Mouse (Mus musculus) lung, postnatal 36 days (tissue): ENCODE data around the gene Hcrt.

Experiments used
- DNase-seq: peaks from one replicate; pipeline ENCODE4 v3.0.0; 2022; ENCODE audit warnings: mixed read lengths

Gene Hcrt

GRCm38 (mm10) chr11:100762831-100763230, at the start of gene Hcrt:
TSS of gene Hcrt (minus strand) at chr11:100762931.
- DNase-seq, result no peak

- no peak for DNase-seq
Observed at GRCm38 (mm10) chr11:100811132-100811531, 48.4 kb upstream of the Hcrt start.

DNA sequence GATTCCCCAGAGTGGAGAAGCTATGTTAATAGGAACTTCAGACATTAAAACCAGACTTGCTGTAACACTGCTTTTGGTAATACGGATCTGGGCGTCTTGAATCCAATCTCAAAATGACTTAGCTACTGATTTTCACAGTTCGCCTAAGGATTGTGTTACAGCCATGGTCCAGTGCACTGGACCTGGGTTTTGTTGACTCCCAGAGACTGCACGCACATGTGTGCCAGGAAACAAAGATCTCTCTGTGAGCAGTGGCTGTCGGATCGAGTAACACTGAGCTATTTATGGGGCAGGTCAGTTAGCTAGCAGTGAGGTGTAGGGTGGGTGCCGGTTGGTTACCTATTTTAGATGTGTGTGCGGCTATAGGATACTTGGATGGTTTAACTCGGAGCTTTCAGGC, 47.8 kb upstream of the Hcrt start:
- no peak for DNase-seq

- no peak for DNase-seq
Observed at GRCm38 (mm10) chr11:100806380-100807305, 43.9 kb upstream of the Hcrt start.

DNA sequence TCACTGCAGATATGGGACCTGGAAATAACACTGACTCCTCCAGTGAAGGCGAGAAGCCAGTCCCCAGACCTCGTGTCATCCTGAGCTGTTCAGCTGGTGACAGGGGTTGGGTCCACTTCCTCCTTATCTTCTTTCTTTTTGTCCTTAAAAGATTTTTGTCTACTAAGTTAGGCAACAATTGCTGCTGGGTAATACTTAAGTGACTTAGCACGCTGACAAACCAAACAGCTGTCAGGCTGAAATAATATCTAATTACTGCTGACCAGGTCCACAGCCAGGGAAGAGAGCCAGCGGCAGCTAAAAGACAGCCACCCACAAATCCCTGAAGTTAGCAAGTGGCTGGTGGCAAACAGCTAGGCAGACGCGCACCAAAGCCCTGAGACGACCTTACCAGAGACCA, 42.8 kb upstream of the Hcrt start:
- peak; percentile 27 for DNase-seq

DNA sequence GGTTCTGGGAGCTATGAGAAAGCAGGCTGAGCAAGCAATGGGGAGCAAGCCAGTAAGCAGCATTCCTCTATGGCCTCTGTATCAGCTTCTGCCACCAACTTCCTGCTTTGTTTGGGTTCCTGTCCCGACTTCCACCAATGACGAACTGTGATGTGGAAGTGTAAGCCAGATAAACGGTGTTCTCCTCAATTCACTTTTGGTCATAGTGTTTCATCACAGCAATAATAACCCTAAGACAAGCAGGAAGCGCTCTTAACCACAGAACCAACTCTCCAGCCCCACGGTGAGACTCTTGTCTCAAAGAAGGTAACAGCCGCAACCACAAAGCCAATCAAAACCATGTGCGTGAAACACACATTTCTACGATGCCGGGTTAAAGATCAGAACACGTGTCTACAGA, 41.7 kb upstream of the Hcrt start:
- no peak for DNase-seq

DNA sequence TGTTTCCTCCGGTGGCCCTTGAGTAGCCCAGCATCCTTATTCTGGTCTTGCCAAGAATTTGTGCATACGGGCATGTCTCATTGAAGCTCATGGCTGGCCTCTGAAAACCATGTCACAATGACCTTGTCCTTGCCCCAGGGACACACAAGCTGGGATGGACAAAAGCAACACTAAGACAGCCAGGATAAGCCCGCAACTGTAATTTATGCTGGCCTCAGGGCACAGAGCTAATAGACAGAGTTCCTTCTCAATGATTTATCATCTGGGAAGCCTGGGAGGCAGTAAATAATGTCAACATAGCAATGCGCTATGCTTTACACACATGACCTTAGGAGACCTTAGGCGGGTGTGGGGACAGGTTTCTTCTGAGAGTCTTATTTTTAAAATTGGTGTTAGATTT, 36.7 kb upstream of the Hcrt start:
- DNase-seq, result no peak

- no peak for DNase-seq
Observed at GRCm38 (mm10) chr11:100796585-100796984, 33.9 kb upstream of the Hcrt start.

DNA sequence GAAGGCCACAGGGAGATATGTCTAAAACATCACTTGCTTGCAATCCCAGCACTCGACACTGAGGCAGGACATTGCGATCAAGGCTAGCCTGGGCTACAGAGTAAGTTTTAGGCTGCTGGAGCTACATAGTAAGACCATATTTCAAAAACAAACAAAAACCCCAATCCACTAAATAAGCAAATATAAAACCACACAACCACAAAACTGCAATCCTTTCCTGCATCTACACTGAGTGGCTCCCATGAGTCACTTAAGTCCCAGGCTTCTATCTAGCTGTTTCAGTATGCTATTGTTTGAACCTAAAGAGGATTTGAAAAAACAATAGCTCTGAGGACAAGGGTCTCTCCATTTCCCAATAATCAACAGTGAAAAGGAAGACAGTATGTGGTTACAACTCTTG, 32.7 kb upstream of the Hcrt start:
- DNase-seq, result no peak

- peak; percentile 67 for DNase-seq
Observed at GRCm38 (mm10) chr11:100791457-100792049, 28.8 kb upstream of the Hcrt start.

- peak; percentile 29 for DNase-seq
Observed at GRCm38 (mm10) chr11:100790644-100791043, 27.9 kb upstream of the Hcrt start.

- no peak for DNase-seq
Observed at GRCm38 (mm10) chr11:100789702-100790101, 27.0 kb upstream of the Hcrt start.

GRCm38 (mm10) chr11:100785774-100786173, 23.0 kb upstream of the Hcrt start:
- DNase-seq, result no peak

- DNase-seq, result no peak
Observed at GRCm38 (mm10) chr11:100784286-100784685, 21.6 kb upstream of the Hcrt start.

GRCm38 (mm10) chr11:100782568-100782967, 19.8 kb upstream of the Hcrt start:
- no peak for DNase-seq

DNA sequence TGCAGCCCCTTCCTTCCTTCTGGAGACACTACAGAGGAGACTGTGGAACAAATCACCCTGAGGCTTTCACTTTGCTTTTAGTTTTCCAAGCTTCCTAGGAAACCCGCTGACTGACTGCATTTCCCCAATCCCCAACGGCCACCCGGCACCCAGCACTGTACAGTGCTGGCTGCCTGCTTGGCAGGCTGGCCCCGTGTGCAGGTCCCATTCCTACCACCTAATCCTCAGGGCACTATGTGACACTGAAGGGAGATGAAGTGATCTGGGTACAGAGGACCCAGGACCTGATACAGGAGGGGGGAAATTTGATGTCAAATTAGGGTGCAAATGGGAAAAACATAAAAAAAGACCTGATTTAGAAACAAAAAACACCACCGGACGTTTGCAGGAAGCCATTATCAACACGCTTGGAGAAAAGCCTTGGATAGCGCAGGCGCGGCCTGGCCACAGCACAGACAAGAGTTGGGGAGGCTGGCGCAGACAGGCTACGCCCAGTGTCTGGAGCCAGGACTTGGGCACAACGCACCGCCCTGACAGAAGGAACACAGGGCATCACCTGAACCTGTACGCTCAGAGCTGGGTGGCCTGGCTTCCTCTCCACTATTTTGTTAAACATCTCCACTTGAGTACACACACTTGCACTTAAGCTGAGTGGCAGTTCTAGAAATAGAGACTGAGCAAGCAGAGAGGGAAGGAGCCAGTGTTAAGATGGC, 19.2 kb upstream of the Hcrt start:
- DNase-seq, result peak; percentile 64

DNA sequence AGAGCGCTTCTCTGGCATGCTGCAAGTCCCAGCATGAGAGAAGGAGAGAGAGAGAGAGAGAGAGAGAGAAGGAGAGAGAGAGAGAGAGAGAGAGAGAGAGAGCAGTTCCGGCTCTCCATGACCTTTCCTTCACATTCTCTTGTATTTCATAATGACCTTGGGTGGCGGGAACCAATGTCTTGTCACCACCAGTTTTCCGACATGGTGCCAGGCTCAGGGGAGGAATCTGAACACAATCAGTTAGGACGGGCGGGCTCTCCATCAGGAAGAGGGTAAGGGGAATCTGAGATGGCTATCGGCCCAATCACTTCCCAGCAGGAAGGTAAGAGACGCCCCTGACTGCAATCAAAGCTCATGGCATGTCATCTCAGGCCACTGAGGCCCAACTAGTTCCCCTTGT, 17.5 kb upstream of the Hcrt start:
- DNase-seq, result no peak

DNA sequence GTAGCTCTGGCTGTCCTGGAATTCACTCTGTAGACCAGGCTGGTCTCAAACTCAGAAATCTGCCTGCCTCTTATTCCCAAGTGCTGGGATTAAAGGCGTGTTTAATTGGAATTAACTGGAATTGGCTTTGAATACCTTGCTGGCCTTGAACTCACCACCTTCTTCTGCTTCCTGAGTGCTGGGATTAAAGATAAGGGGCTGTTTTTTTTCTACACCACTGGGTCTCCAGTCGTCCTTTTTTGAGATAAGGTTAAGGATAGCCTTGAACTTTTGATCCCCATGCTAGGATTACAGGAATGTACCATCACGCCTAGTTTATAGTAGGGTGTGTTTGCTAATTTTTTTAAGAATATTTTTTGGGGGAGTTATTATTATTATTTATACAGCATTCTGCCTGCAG, 15.3 kb upstream of the Hcrt start:
- DNase-seq, result no peak

DNA sequence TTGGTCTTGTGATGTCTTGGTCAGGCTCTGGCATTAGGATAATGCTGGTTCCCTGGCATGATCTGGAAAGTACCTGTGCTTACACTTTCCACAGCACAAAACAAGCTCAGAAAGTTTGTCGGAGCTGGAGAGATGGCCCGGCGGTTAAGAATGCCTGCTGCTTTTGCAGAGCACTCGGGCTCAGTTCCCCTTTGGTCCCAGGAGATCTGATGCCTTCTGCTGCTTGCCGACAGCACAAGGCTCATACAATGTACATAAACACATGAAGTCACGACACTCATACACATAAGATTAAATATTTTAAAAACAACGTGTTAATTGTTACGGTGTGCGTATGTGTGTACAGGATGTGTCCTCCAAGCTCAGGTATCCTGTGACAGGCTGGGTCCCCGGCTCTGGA, 13.2 kb upstream of the Hcrt start:
- no peak for DNase-seq

DNA sequence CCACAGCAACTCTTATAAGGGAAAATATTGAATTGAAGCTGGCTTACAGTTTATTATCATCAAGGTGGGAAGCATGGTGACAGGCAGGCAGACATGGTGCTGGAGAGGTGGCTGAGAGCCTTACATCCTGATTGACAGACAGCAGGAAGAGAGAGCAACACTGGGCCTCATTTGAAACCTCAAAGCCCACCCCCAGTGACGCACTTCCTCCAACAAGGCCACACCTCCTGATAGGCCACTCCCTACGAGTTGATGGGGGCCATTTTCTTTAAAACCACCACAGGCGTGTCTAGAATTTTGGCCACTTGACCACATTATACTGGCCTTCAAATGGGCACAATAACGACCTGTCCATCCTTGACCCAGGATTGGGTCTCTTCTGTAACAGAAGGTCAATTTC, 11.5 kb upstream of the Hcrt start:
- no peak for DNase-seq

DNA sequence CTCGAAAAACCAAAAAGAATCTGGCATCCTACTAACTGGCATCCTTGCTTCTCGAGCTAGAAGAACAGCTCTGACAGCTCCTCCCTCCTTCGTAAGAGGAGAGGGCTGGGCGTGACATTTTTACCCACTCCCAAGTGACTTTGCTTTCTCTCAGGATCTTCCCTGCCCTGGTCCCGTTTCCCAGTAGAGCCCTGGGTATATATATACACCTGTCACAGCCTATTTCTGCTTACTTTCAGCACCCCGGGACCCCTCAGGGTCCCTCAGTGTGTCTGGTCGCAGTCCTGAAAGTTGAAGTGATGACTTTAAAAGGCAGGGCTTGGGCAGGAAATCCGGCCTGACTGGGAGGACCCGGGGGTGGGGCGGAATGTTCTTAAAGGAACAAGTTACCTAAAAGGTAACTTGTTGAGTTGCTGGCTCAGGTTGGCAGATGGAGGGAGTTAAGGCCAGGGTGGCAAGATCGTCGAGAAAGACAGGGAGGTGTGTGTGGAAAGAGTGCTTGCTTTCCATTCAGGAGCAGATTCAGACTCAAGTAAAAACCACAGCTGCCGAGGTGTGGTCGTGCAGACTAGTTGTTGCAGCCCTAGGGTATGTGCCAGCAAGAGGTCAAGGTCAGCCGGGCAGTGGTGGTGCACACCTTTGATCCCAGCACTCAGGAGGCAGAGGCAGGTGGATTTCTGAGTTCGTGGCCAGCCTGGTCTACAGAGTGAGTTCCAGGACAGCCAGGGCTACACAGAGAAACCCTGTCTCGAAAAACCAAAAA, 8.1 kb upstream of the Hcrt start, which contains the start of gene Ghdc:
Gene Ghdc (minus strand): TSS at position 312 of the 763 bp plus-strand sequence.
- peak; percentile 96 for DNase-seq

- DNase-seq, result no peak
Observed at GRCm38 (mm10) chr11:100769980-100770379, 7.2 kb upstream of the Hcrt start.

- no peak for DNase-seq
Observed at GRCm38 (mm10) chr11:100767871-100768270, 5.1 kb upstream of the Hcrt start.
